Mouse (Mus musculus): Measurements from ENCODE around the gene Hbs1l. TPM values are rescaled to one million over a fixed set of nuclear protein-coding genes. Genes with fewer than 3 reads are reported as not detected.

Hbs1l gene
- polyA plus RNA-seq, 1 experiment from 2014 or later = 75.4 TPM

- Histone ChIP-seq H3K4me1 (no peaks in the 10 kb centered on the region), H3K27me3 (replicated peaks) (no peaks in the 10 kb centered on the region), H3K4me2 (no peak overlapping the region), H3K9ac (no peak overlapping the region), H3K4me3 (replicated peaks) (no peak overlapping the region), H3K36me3 (peaks cover 24% of the 10 kb centered on the region; the same call in 1 of the 2 replicates), H3K9me3 (no peaks in the 10 kb centered on the region), H3K27ac (no peak overlapping the region)
- ATAC-seq (ENCODE audit: insufficient read depth, low FRiP score, low read depth) = no peak
- WGBS = 95% methylated on average over 9 of the region's 9 CpGs
These were observed 71.7 kb downstream of the Hbs1l start for GRCm38 (mm10) chr10:21367481-21367880.

DNA sequence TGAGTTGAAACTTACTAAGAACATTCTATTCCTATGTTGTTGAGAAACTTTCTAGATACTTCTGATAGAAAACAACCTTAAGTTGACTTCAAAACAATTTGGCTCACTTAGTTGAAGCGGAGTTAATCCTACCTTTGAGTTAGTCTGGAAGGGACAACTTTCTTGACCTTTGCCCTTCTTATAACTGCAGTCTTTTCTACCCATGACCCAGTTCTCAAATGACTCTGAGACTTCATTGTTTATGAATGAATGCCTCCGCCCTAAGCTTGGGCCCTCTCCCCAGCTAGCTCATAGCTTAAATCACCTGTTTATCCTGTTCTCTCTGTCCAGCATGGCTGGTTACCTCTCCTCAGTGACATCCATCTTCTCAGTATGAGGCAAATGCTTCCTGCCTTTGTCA lies 73.8 kb downstream of the Hbs1l start:
- Histone ChIP-seq H3K4me1 (no peaks in the 10 kb centered on the region), H3K4me3 (replicated peaks) (no peak overlapping the region), H3K36me3 (0 out of 2 replicates have a peak, but pooled peaks cover 21% of the 10 kb centered on the region), H3K27ac (no peak overlapping the region), H3K4me2 (no peak overlapping the region), H3K9ac (no peak overlapping the region), H3K9me3 (no peaks in the 10 kb centered on the region), H3K27me3 (replicated peaks) (no peaks in the 10 kb centered on the region)
- WGBS = 86% methylated on average over 2 of the region's 2 CpGs
- ATAC-seq (ENCODE audit: insufficient read depth, low FRiP score, low read depth) = no peak

DNA sequence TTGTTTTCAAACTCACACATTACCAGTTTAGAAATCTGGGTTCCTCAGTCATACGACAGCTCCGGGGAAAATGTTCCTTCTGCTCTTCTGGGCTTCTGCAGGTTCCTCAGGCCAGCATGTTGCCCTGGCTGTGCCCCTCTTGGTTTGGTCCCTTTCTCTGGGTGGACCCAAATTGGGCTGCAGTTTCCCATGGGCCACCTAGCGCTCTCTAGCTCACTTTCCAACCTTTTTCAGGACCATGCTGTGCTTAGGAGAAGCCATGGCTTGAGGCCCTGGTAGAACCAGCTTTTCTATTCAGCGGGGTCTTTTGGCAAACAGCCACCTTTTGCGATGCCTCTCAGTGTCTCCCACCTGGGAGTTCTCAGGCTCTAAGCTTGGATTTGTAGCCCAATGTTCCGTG lies 76.5 kb downstream of the Hbs1l start:
- no peak for ATAC-seq (ENCODE audit: insufficient read depth, low FRiP score, low read depth)
- H3K36me3 ChIP-seq = 0 out of 2 replicates have a peak, but pooled peaks cover 13% of the 10 kb centered on the region
- H3K27me3 ChIP-seq (replicated peaks) = no peaks in the 10 kb centered on the region
- no peak overlapping the region for H3K4me3 ChIP-seq (replicated peaks)
- 93% methylated on average over 6 of the region's 6 CpGs for WGBS
- no peaks in the 10 kb centered on the region for H3K9me3 ChIP-seq
- H3K9ac ChIP-seq = no peak overlapping the region
- no peak overlapping the region for H3K4me2 ChIP-seq
- no peaks in the 10 kb centered on the region for H3K4me1 ChIP-seq
- H3K27ac ChIP-seq = no peak overlapping the region

- no peak for ATAC-seq (ENCODE audit: insufficient read depth, low FRiP score, low read depth)
- Histone ChIP-seq H3K4me2 (no peak within 1 kb of the TSS), H3K9me3 (no peaks in the 10 kb centered on the region), H3K4me1 (no peaks in the 10 kb centered on the region), H3K4me3 (replicated peaks) (no peak within 1 kb of the TSS), H3K27ac (no peak within 1 kb of the TSS), H3K27me3 (replicated peaks) (no peaks in the 10 kb centered on the region), H3K36me3 (no peaks in the 10 kb centered on the region), H3K9ac (no peak within 1 kb of the TSS)
- 85% methylated on average over 13 of the region's 13 CpGs for WGBS
These were observed 81.1 kb downstream of the Hbs1l start, which contains the start of gene Aldh8a1 for GRCm38 (mm10) chr10:21376682-21377473. TSS of gene Aldh8a1 (plus strand) at chr10:21377291.

- Histone ChIP-seq H3K36me3 (no peaks in the 10 kb centered on the region), H3K4me1 (no peaks in the 10 kb centered on the region), H3K27me3 (replicated peaks) (no peaks in the 10 kb centered on the region), H3K27ac (no peak overlapping the region), H3K9ac (no peak overlapping the region), H3K4me3 (replicated peaks) (no peak overlapping the region), H3K4me2 (no peak overlapping the region), H3K9me3 (no peaks in the 10 kb centered on the region)
- WGBS = 65% methylated on average over 9 of the region's 9 CpGs
- no peak for ATAC-seq (ENCODE audit: insufficient read depth, low FRiP score, low read depth)
These were observed 82.6 kb downstream of the Hbs1l start for GRCm38 (mm10) chr10:21378196-21378944.

GRCm38 (mm10) chr10:21382914-21383313 lies 87.1 kb downstream of the Hbs1l start:
- Histone ChIP-seq H3K36me3 (no peaks in the 10 kb centered on the region), H3K9me3 (no peaks in the 10 kb centered on the region), H3K4me1 (no peaks in the 10 kb centered on the region), H3K4me2 (no peak overlapping the region), H3K27me3 (replicated peaks) (no peaks in the 10 kb centered on the region), H3K9ac (no peak overlapping the region), H3K4me3 (replicated peaks) (no peak overlapping the region), H3K27ac (no peak overlapping the region)
- WGBS = 14% methylated on average over 6 of the region's 6 CpGs
- no peak for ATAC-seq (ENCODE audit: insufficient read depth, low FRiP score, low read depth)

- H3K4me3 ChIP-seq (replicated peaks) = no peak overlapping the region
- 69% methylated on average over 3 of the region's 3 CpGs for WGBS
- no peaks in the 10 kb centered on the region for H3K27me3 ChIP-seq (replicated peaks)
- H3K9ac ChIP-seq = no peak overlapping the region
- no peak overlapping the region for H3K4me2 ChIP-seq
- no peaks in the 10 kb centered on the region for H3K36me3 ChIP-seq
- H3K27ac ChIP-seq = no peak overlapping the region
- H3K4me1 ChIP-seq = no peaks in the 10 kb centered on the region
- no peak for ATAC-seq (ENCODE audit: insufficient read depth, low FRiP score, low read depth)
- H3K9me3 ChIP-seq = no peaks in the 10 kb centered on the region
These were observed 89.4 kb downstream of the Hbs1l start for GRCm38 (mm10) chr10:21385111-21385663.

DNA sequence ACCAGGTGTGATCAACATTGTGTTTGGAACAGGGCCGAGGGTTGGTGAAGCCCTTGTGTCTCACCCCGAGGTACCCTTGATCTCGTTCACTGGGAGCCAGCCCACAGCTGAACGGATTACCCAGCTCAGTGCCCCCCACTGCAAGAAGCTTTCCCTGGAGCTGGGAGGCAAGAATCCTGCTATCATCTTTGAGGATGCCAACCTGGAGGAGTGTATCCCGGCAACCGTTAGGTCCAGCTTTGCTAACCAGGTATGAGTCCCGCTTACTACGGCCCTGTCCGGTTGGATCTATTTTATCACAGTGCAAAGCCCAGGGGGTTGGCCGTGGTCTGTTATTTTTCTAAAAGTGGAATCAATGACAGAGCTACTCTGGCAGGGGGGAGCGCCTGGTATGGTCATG lies 93.3 kb downstream of the Hbs1l start:
- H3K4me2 ChIP-seq = no peak overlapping the region
- H3K36me3 ChIP-seq = no peaks in the 10 kb centered on the region
- no peaks in the 10 kb centered on the region for H3K4me1 ChIP-seq
- WGBS = 89% methylated on average over 11 of the region's 11 CpGs
- H3K27me3 ChIP-seq (replicated peaks) = no peaks in the 10 kb centered on the region
- H3K27ac ChIP-seq = no peak overlapping the region
- no peaks in the 10 kb centered on the region for H3K9me3 ChIP-seq
- H3K4me3 ChIP-seq (replicated peaks) = no peak overlapping the region
- no peak for ATAC-seq (ENCODE audit: insufficient read depth, low FRiP score, low read depth)
- no peak overlapping the region for H3K9ac ChIP-seq

GRCm38 (mm10) chr10:21390440-21390839 lies 94.7 kb downstream of the Hbs1l start:
- Histone ChIP-seq H3K36me3 (no peaks in the 10 kb centered on the region), H3K9ac (no peak overlapping the region), H3K4me1 (no peaks in the 10 kb centered on the region), H3K27me3 (replicated peaks) (no peaks in the 10 kb centered on the region), H3K4me2 (no peak overlapping the region), H3K4me3 (replicated peaks) (no peak overlapping the region), H3K9me3 (no peaks in the 10 kb centered on the region), H3K27ac (no peak overlapping the region)
- 77% methylated on average over 4 of the region's 4 CpGs for WGBS
- no peak for ATAC-seq (ENCODE audit: insufficient read depth, low FRiP score, low read depth)

- Histone ChIP-seq H3K27ac (no peak overlapping the region), H3K4me3 (replicated peaks) (no peak overlapping the region), H3K27me3 (replicated peaks) (no peaks in the 10 kb centered on the region), H3K36me3 (no peaks in the 10 kb centered on the region), H3K4me2 (no peak overlapping the region), H3K4me1 (no peaks in the 10 kb centered on the region), H3K9ac (no peak overlapping the region), H3K9me3 (no peaks in the 10 kb centered on the region)
- ATAC-seq (ENCODE audit: insufficient read depth, low FRiP score, low read depth) = no peak
- 69% methylated on average over 4 of the region's 4 CpGs for WGBS
These were observed 95.5 kb downstream of the Hbs1l start for GRCm38 (mm10) chr10:21391286-21391685.

- no peaks in the 10 kb centered on the region for H3K9me3 ChIP-seq
- H3K4me2 ChIP-seq = no peak overlapping the region
- H3K36me3 ChIP-seq = no peaks in the 10 kb centered on the region
- no peak for ATAC-seq (ENCODE audit: insufficient read depth, low FRiP score, low read depth)
- H3K27ac ChIP-seq = no peak overlapping the region
- H3K27me3 ChIP-seq (replicated peaks) = no peaks in the 10 kb centered on the region
- H3K4me1 ChIP-seq = no peaks in the 10 kb centered on the region
- H3K4me3 ChIP-seq (replicated peaks) = no peak overlapping the region
- WGBS = 91% methylated on average over 2 of the region's 2 CpGs
- no peak overlapping the region for H3K9ac ChIP-seq
These were observed 97.6 kb downstream of the Hbs1l start for GRCm38 (mm10) chr10:21393390-21393789.
